Mouse (Mus musculus): Measurements from ENCODE around the gene Capg. TPM values are rescaled to one million over a fixed set of nuclear protein-coding genes. Genes with fewer than 3 reads are reported as not detected.

Capg gene
- polyA plus RNA-seq, 1 experiment: 67.8 TPM

GRCm38 (mm10) chr6:72597956-72598753 is 54.0 kb downstream of the Capg start, which contains the start of the genes Elmod3 and Retsat:
TSS of gene Elmod3 (minus strand) at chr6:72598413.
TSS of gene Retsat (plus strand) at chr6:72598475.
- Histone ChIP-seq H3K4me1 (ENCODE audit: control insufficient read depth, insufficient read depth, low read length) (peaks cover 6% of the 10 kb centered on the region; the same call in 1 of the 2 replicates), H3K4me3 (replicated peaks; ENCODE audit: extremely low read depth, low read depth, low read length) (peak within 1 kb of the TSS; percentile 99)
- DNase-seq: peak; percentile 91
- TF ChIP-seq POLR2A (IDR thresholded peaks at IDR 0.05; ENCODE audit: borderline replicate concordance, extremely low read depth, low read depth, low read length) (peak; percentile 97), CTCF (IDR thresholded peaks at IDR 0.05; ENCODE audit: insufficient read depth, low read length) (no peak)
- WGBS: 1% methylated on average over 38 of the region's 38 CpGs

- Histone ChIP-seq H3K4me1 (ENCODE audit: control insufficient read depth, insufficient read depth, low read length) (peaks cover 6% of the 10 kb centered on the region; the same call in 1 of the 2 replicates), H3K4me3 (replicated peaks; ENCODE audit: extremely low read depth, low read depth, low read length) (peak overlapping the region; percentile 77)
- no peak for DNase-seq
- WGBS: 28% methylated on average over 12 of the region's 12 CpGs
- no peak for TF ChIP-seq POLR2A (IDR thresholded peaks at IDR 0.05; ENCODE audit: borderline replicate concordance, extremely low read depth, low read depth, low read length)
- no peak for TF ChIP-seq CTCF (IDR thresholded peaks at IDR 0.05; ENCODE audit: insufficient read depth, low read length)
Measured at GRCm38 (mm10) chr6:72598791-72599557, 54.8 kb downstream of the Capg start.

- TF ChIP-seq CTCF (IDR thresholded peaks at IDR 0.05; ENCODE audit: insufficient read depth, low read length) (no peak), POLR2A (IDR thresholded peaks at IDR 0.05; ENCODE audit: borderline replicate concordance, extremely low read depth, low read depth, low read length) (no peak)
- Histone ChIP-seq H3K4me3 (replicated peaks; ENCODE audit: extremely low read depth, low read depth, low read length) (no peak overlapping the region), H3K4me1 (ENCODE audit: control insufficient read depth, insufficient read depth, low read length) (peaks cover 6% of the 10 kb centered on the region; the same call in 1 of the 2 replicates)
- DNase-seq: no peak
- WGBS: 72% methylated on average over 6 of the region's 6 CpGs
Measured at GRCm38 (mm10) chr6:72600216-72600615, 56.0 kb downstream of the Capg start.

GRCm38 (mm10) chr6:72600771-72601170 is 56.6 kb downstream of the Capg start:
- H3K4me1 ChIP-seq (ENCODE audit: control insufficient read depth, insufficient read depth, low read length): peaks cover 6% of the 10 kb centered on the region; the same call in 1 of the 2 replicates
- TF ChIP-seq CTCF (IDR thresholded peaks at IDR 0.05; ENCODE audit: insufficient read depth, low read length) (no peak), POLR2A (IDR thresholded peaks at IDR 0.05; ENCODE audit: borderline replicate concordance, extremely low read depth, low read depth, low read length) (no peak)
- no peak for DNase-seq
- 85% methylated on average over 12 of the region's 12 CpGs for WGBS
- no peak overlapping the region for H3K4me3 ChIP-seq (replicated peaks; ENCODE audit: extremely low read depth, low read depth, low read length)

GRCm38 (mm10) chr6:72601732-72602131 is 57.5 kb downstream of the Capg start:
- 14% methylated on average over 1 of the region's 1 CpGs for WGBS
- peak; percentile 85 for DNase-seq
- Histone ChIP-seq H3K4me3 (replicated peaks; ENCODE audit: extremely low read depth, low read depth, low read length) (no peak overlapping the region), H3K4me1 (ENCODE audit: control insufficient read depth, insufficient read depth, low read length) (peaks cover 6% of the 10 kb centered on the region; the same call in 1 of the 2 replicates)
- TF ChIP-seq CTCF (IDR thresholded peaks at IDR 0.05; ENCODE audit: insufficient read depth, low read length) (peak; percentile 93), POLR2A (IDR thresholded peaks at IDR 0.05; ENCODE audit: borderline replicate concordance, extremely low read depth, low read depth, low read length) (0 out of 2 replicates have a peak, but pooled peaks have one; percentile 9)

- TF ChIP-seq POLR2A (IDR thresholded peaks at IDR 0.05; ENCODE audit: borderline replicate concordance, extremely low read depth, low read depth, low read length): no peak
- TF ChIP-seq CTCF (IDR thresholded peaks at IDR 0.05; ENCODE audit: insufficient read depth, low read length): no peak
- no peak overlapping the region for H3K4me3 ChIP-seq (replicated peaks; ENCODE audit: extremely low read depth, low read depth, low read length)
- DNase-seq: no peak
- peaks cover under 1% of the 10 kb centered on the region; the same call in 1 of the 2 replicates for H3K4me1 ChIP-seq (ENCODE audit: control insufficient read depth, insufficient read depth, low read length)
- WGBS: 72% methylated on average over 2 of the region's 2 CpGs
Measured at GRCm38 (mm10) chr6:72604066-72604465, 59.9 kb downstream of the Capg start.

- no peak for TF ChIP-seq POLR2A (IDR thresholded peaks at IDR 0.05; ENCODE audit: borderline replicate concordance, extremely low read depth, low read depth, low read length)
- TF ChIP-seq CTCF (IDR thresholded peaks at IDR 0.05; ENCODE audit: insufficient read depth, low read length): no peak
- WGBS: 84% methylated on average over 4 of the region's 4 CpGs
- H3K4me3 ChIP-seq (replicated peaks; ENCODE audit: extremely low read depth, low read depth, low read length): no peak overlapping the region
- no peaks in the 10 kb centered on the region; the same call in 1 of the 2 replicates for H3K4me1 ChIP-seq (ENCODE audit: control insufficient read depth, insufficient read depth, low read length)
- DNase-seq: no peak
Measured at GRCm38 (mm10) chr6:72607060-72607459, 62.9 kb downstream of the Capg start.

GRCm38 (mm10) chr6:72607676-72608075 is 63.5 kb downstream of the Capg start:
- WGBS: 61% methylated on average over 5 of the region's 5 CpGs
- TF ChIP-seq POLR2A (IDR thresholded peaks at IDR 0.05; ENCODE audit: borderline replicate concordance, extremely low read depth, low read depth, low read length): no peak
- TF ChIP-seq CTCF (IDR thresholded peaks at IDR 0.05; ENCODE audit: insufficient read depth, low read length): no peak
- DNase-seq: no peak
- no peak overlapping the region for H3K4me3 ChIP-seq (replicated peaks; ENCODE audit: extremely low read depth, low read depth, low read length)
- H3K4me1 ChIP-seq (ENCODE audit: control insufficient read depth, insufficient read depth, low read length): no peaks in the 10 kb centered on the region; the same call in 1 of the 2 replicates

GRCm38 (mm10) chr6:72608662-72609184 is 64.5 kb downstream of the Capg start:
- no peaks in the 10 kb centered on the region; the same call in 1 of the 2 replicates for H3K4me1 ChIP-seq (ENCODE audit: control insufficient read depth, insufficient read depth, low read length)
- DNase-seq: no peak
- WGBS: 57% methylated on average over 4 of the region's 4 CpGs
- TF ChIP-seq POLR2A (IDR thresholded peaks at IDR 0.05; ENCODE audit: borderline replicate concordance, extremely low read depth, low read depth, low read length) (no peak), CTCF (IDR thresholded peaks at IDR 0.05; ENCODE audit: insufficient read depth, low read length) (no peak)
- H3K4me3 ChIP-seq (replicated peaks; ENCODE audit: extremely low read depth, low read depth, low read length): no peak overlapping the region

All from lung, adult 2 months (tissue).